Comparison of ENCODE assay signal across 17 mouse cellular contexts in the genomic region with DNA sequence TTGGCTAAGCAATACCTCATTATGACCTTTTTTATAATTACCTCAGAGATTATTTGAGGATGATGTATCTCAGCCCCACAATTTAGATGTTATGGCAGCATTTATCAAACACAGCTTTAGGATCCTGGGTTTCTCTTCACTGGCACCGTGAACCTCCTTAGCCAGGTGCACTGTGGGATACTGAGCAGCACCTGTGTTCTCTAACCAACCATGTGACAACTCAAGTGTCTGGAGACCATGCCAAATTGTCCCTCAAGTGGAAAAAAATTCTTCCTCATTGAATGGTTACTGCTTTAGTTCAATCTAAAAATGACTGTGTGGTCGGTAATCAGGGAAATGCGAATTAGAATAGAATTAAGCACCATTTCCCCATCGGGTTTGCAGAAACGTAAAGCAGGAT.
"Had no signal": no experiment of that assay in that cellular context is flagged by ENCODE, and none has a peak within 500 bp of the region (broad histone marks: within the 10 kb centered on the region; RNA-seq: fewer than 3 reads in every experiment).

No protein-coding gene starts in this region.

- H3K27me3 ChIP-seq: lung, embryonic 15.5 days; megakaryocyte, embryonic 14.5 days; midbrain, embryonic 13.5 days; midbrain, embryonic 15.5 days; neural tube, embryonic 12.5 days; stomach, embryonic 15.5 days had no signal

- ATAC-seq: liver, postnatal 0 days; lung, postnatal 0 days; midbrain, embryonic 13.5 days; midbrain, embryonic 15.5 days had no signal

- DNase-seq: liver, postnatal 0 days; lung, adult 2 months; lung, postnatal 14 days; lung, postnatal 36 days; right cerebral cortex, postnatal 14 days; thymus, adult 2 months; thymus, postnatal 25 days; thymus, postnatal 4 days had no signal

- H3K4me1 ChIP-seq: lung, embryonic 15.5 days; megakaryocyte, embryonic 14.5 days; midbrain, embryonic 13.5 days; midbrain, embryonic 15.5 days; neural tube, embryonic 12.5 days; stomach, embryonic 15.5 days had no signal

- H3K4me3 ChIP-seq: lung, embryonic 15.5 days; megakaryocyte, embryonic 14.5 days; midbrain, embryonic 13.5 days; midbrain, embryonic 15.5 days; neural tube, embryonic 12.5 days; stomach, embryonic 15.5 days had no signal

- H3K9ac ChIP-seq: liver, postnatal 0 days; lung, embryonic 15.5 days; midbrain, embryonic 13.5 days; midbrain, embryonic 15.5 days; neural tube, embryonic 12.5 days; stomach, embryonic 15.5 days had no signal

- H3K36me3 ChIP-seq: lung, embryonic 15.5 days; midbrain, embryonic 13.5 days; midbrain, embryonic 15.5 days; neural tube, embryonic 12.5 days; stomach, embryonic 15.5 days had no signal

- H3K27ac ChIP-seq: lung, embryonic 15.5 days; macrophage; midbrain, embryonic 13.5 days; midbrain, embryonic 15.5 days; neural tube, embryonic 12.5 days; stomach, embryonic 15.5 days; stomach, postnatal 0 days had no signal

- H3K4me2 ChIP-seq: lung, embryonic 15.5 days; midbrain, embryonic 13.5 days; midbrain, embryonic 15.5 days; neural tube, embryonic 12.5 days; stomach, embryonic 15.5 days had no signal

- H3K9me3 ChIP-seq: lung, embryonic 15.5 days; midbrain, embryonic 13.5 days; midbrain, embryonic 15.5 days; neural tube, embryonic 12.5 days; stomach, embryonic 15.5 days had no signal
